Mouse (Mus musculus) frontal cortex, postnatal 36 days (tissue): ENCODE measurements around the gene Btbd3.

Experiments used
- DNase-seq, 2 experiments: peaks; one replicate each; pipeline ENCODE4 v3.0.0; 2022; ENCODE audit warnings: low spot score in 2 of 2

Btbd3 gene

GRCm38 (mm10) chr2:138388591-138388990, 132.2 kb downstream of the Btbd3 start:
- DNase-seq: no peak

- DNase-seq: no peak
Observed at GRCm38 (mm10) chr2:138403046-138403445, 146.7 kb downstream of the Btbd3 start.

GRCm38 (mm10) chr2:138405753-138406528, 149.6 kb downstream of the Btbd3 start:
- DNase-seq: peak; percentile 21 to 51

- DNase-seq: no peak
Observed at GRCm38 (mm10) chr2:138406703-138407102, 150.3 kb downstream of the Btbd3 start.

- DNase-seq: no peak
Observed at GRCm38 (mm10) chr2:138412537-138412936, 156.2 kb downstream of the Btbd3 start.

- no peak for DNase-seq
Observed at GRCm38 (mm10) chr2:138422321-138422720, 166.0 kb downstream of the Btbd3 start.

GRCm38 (mm10) chr2:138431991-138432390, 175.6 kb downstream of the Btbd3 start:
- no peak for DNase-seq

- no peak for DNase-seq
Observed at GRCm38 (mm10) chr2:138446466-138446865, 190.1 kb downstream of the Btbd3 start.

- no peak for DNase-seq
Observed at GRCm38 (mm10) chr2:138446943-138447342, 190.6 kb downstream of the Btbd3 start.

- no peak for DNase-seq
Observed at GRCm38 (mm10) chr2:138447681-138448080, 191.3 kb downstream of the Btbd3 start.

GRCm38 (mm10) chr2:138468046-138468572, 211.7 kb downstream of the Btbd3 start:
- no peak for DNase-seq

GRCm38 (mm10) chr2:138473407-138473806, 217.0 kb downstream of the Btbd3 start:
- DNase-seq: no peak

- peak; percentile 54 to 84 for DNase-seq
Observed at GRCm38 (mm10) chr2:138476486-138476885, 220.1 kb downstream of the Btbd3 start.

- DNase-seq: no peak
Observed at GRCm38 (mm10) chr2:138477278-138477677, 220.9 kb downstream of the Btbd3 start.

GRCm38 (mm10) chr2:138482541-138482940, 226.2 kb downstream of the Btbd3 start:
- no peak for DNase-seq

GRCm38 (mm10) chr2:138484871-138485270, 228.5 kb downstream of the Btbd3 start:
- no peak for DNase-seq

GRCm38 (mm10) chr2:138490688-138491405, 234.5 kb downstream of the Btbd3 start:
- DNase-seq: no peak

GRCm38 (mm10) chr2:138492176-138492575, 235.8 kb downstream of the Btbd3 start:
- DNase-seq: no peak

GRCm38 (mm10) chr2:138503866-138504380, 247.6 kb downstream of the Btbd3 start:
- no peak for DNase-seq

GRCm38 (mm10) chr2:138515531-138515930, 259.2 kb downstream of the Btbd3 start:
- DNase-seq: no peak

- no peak for DNase-seq
Observed at GRCm38 (mm10) chr2:138528461-138528860, 272.1 kb downstream of the Btbd3 start.

GRCm38 (mm10) chr2:138531160-138531967, 275.0 kb downstream of the Btbd3 start:
- DNase-seq: no peak
